Mouse (Mus musculus) CH12.LX (cell line): ENCODE results near the gene Slc52a3. TPM values are rescaled to one million over a fixed set of nuclear protein-coding genes. Genes with fewer than 3 reads are reported as not detected.

Experiments used
- DNase-seq: peaks from one replicate; pipeline ENCODE4 v3.0.0-alpha.2; 2013; ENCODE audit errors: extremely low read depth
- H3K27ac ChIP-seq: 2 replicates; pipeline ENCODE4 v1.5.1; 2012; ENCODE audit warnings: low read depth, mild to moderate bottlenecking, control low read depth, moderate library complexity; ENCODE audit not compliant: insufficient read depth
- H3K27me3 ChIP-seq: replicated peaks from 2 replicates; pipeline ENCODE3; 2012; ENCODE audit warnings: inconsistent platforms
- H3K36me3 ChIP-seq, 2 experiments: replicated peaks in 1 of 2; 2 replicates each; pipeline versions ENCODE3 to v1.6.1; 2012; ENCODE audit warnings: inconsistent platforms in 1 of 2, low read length in 1 of 2, mild to moderate bottlenecking in 1 of 2, mixed read lengths in 1 of 2, moderate library complexity in 1 of 2; ENCODE audit not compliant: control insufficient read depth in 1 of 2, insufficient read depth in 1 of 2
- H3K4me1 ChIP-seq, 2 experiments: 2 replicates each; pipeline ENCODE4 v1.6.1; 2012; ENCODE audit warnings: inconsistent platforms in 1 of 2, moderate library complexity in 1 of 2; ENCODE audit not compliant: insufficient read depth in 2 of 2, control insufficient read depth in 1 of 2
- H3K4me2 ChIP-seq: 2 replicates; pipeline ENCODE4 v1.6.1; 2012; ENCODE audit warnings: low read depth, mild to moderate bottlenecking, control low read depth; ENCODE audit not compliant: poor library complexity, insufficient read depth, severe bottlenecking
- H3K4me3 ChIP-seq, 3 experiments: fragments of 150-350 bp in 1 of 3; sonication (generic) in 1 of 3; replicated peaks in 1 of 3; 2 replicates each; pipeline versions ENCODE3 to v1.5.1; 2011 to 2012; ENCODE audit warnings: low read depth in 2 of 3, low read length in 2 of 3, mild to moderate bottlenecking in 2 of 3, moderate library complexity in 2 of 3, control low read depth in 1 of 3, improper control_type of control experiment in 1 of 3, inconsistent platforms in 1 of 3, mixed read lengths in 1 of 3; ENCODE audit not compliant: poor library complexity in 1 of 3
- H3K79me2 ChIP-seq: replicated peaks from 2 replicates; pipeline ENCODE4 v1.6.1; 2012; ENCODE audit warnings: mild to moderate bottlenecking, moderate library complexity; ENCODE audit not compliant: control insufficient read depth, poor library complexity, insufficient read depth, severe bottlenecking; ENCODE audit errors: extremely low read depth
- H3K9ac ChIP-seq: 2 replicates; pipeline ENCODE4 v1.6.1; 2012; ENCODE audit warnings: low read depth, mild to moderate bottlenecking, control low read depth, moderate library complexity; ENCODE audit not compliant: insufficient read depth
- H3K9me3 ChIP-seq: replicated peaks from 2 replicates; pipeline ENCODE3; 2012; ENCODE audit warnings: low read length, inconsistent platforms, mixed read lengths
- EP300 ChIP-seq: IDR thresholded peaks from 2 replicates; pipeline ENCODE4 v1.6.1; 2011; ENCODE audit warnings: low read length, improper control_type of control experiment
- ETS1 ChIP-seq: conservative IDR thresholded peaks from 2 replicates; pipeline ENCODE4 v1.6.1; 2012; ENCODE audit warnings: low read depth, mild to moderate bottlenecking, inconsistent platforms, low read length, improper control_type of control experiment, moderate library complexity
- GABPA ChIP-seq: IDR thresholded peaks from 2 replicates; pipeline ENCODE4 v1.6.1; 2012; ENCODE audit warnings: low read depth, low read length, improper control_type of control experiment, inconsistent platforms; ENCODE audit not compliant: insufficient replicate concordance
- IRF4 ChIP-seq: IDR thresholded peaks from 2 replicates; pipeline ENCODE4 v1.6.1; 2014; ENCODE audit warnings: low read depth, mild to moderate bottlenecking, inconsistent platforms, low read length, improper control_type of control experiment
- JUN ChIP-seq: IDR thresholded peaks from 2 replicates; pipeline ENCODE4 v1.6.1; 2011; ENCODE audit warnings: low read depth, mild to moderate bottlenecking, low read length, improper control_type of control experiment, moderate library complexity; ENCODE audit not compliant: insufficient read depth
- KAT2A ChIP-seq: IDR thresholded peaks from 2 replicates; pipeline ENCODE4 v1.6.1; 2012; ENCODE audit warnings: low read length, improper control_type of control experiment, inconsistent platforms; ENCODE audit not compliant: insufficient replicate concordance
- MAX ChIP-seq: IDR thresholded peaks from 2 replicates; pipeline ENCODE4 v1.6.1; 2011; ENCODE audit warnings: low read length, improper control_type of control experiment
- MAZ ChIP-seq: IDR thresholded peaks from 2 replicates; pipeline ENCODE4 v1.6.1; 2012; ENCODE audit warnings: low read depth, mild to moderate bottlenecking, inconsistent platforms, low read length, improper control_type of control experiment, moderate library complexity
- MXI1 ChIP-seq: IDR thresholded peaks from 2 replicates; pipeline ENCODE4 v1.6.1; 2011; ENCODE audit warnings: mild to moderate bottlenecking, low read depth, low read length, improper control_type of control experiment
- NELFE ChIP-seq: IDR thresholded peaks from 2 replicates; pipeline ENCODE4 v1.6.1; 2011; ENCODE audit warnings: low read depth, low read length, improper control_type of control experiment
- POLR2A ChIP-seq: IDR thresholded peaks from 2 replicates; pipeline ENCODE4 v1.6.1; 2011; ENCODE audit warnings: low read depth, mild to moderate bottlenecking, improper control_type of control experiment, low read length
- POLR2AphosphoS2 ChIP-seq: IDR thresholded peaks from 2 replicates; pipeline ENCODE4 v1.6.1; 2011; ENCODE audit warnings: low read depth, low read length, improper control_type of control experiment
- TCF12 ChIP-seq: IDR thresholded peaks from 2 replicates; pipeline ENCODE4 v1.6.1; 2014; ENCODE audit warnings: low read depth, mild to moderate bottlenecking, inconsistent platforms, low read length, improper control_type of control experiment
- USF2 ChIP-seq: conservative IDR thresholded peaks from 2 replicates; pipeline ENCODE4 v1.6.1; 2011; ENCODE audit warnings: low read depth, low read length, improper control_type of control experiment
- ZC3H11A ChIP-seq: IDR thresholded peaks from 2 replicates; pipeline ENCODE4 v1.6.1; 2012; ENCODE audit warnings: low read depth, mild to moderate bottlenecking, inconsistent platforms, low read length, improper control_type of control experiment
- ZNF384 ChIP-seq: IDR thresholded peaks from 2 replicates; pipeline ENCODE4 v1.6.1; 2012; ENCODE audit warnings: low read depth, low read length, improper control_type of control experiment, inconsistent platforms
- dilution Hi-C: fragments of 300-500 bp; cut with MboI; formaldehyde crosslinking; loops from 2 replicates; pipeline ENCODE4 v1.14.3; 2020; ENCODE audit warnings: low sequenced_read_pairs; ENCODE audit not compliant: extremely low pct_unique_long_range_greater_than_20kb, extremely low pct_ligation_motif_present
- in situ Hi-C: fragments of 300-500 bp; cut with MboI; formaldehyde crosslinking; loops from 3 replicates; pipeline ENCODE4 v1.14.3; 2019; ENCODE audit warnings: low sequenced_read_pairs, low pct_ligation_motif_present, low pct_unique_long_range_greater_than_20kb, mixed read lengths
- polyA plus RNA-seq: library from polyadenylated mRNA; unstranded; fragments of >175 nt; gene quantifications from 2 replicates; pipeline ENCODE4 v1.2.1, GENCODE M21; 2012; ENCODE audit warnings: low read depth; ENCODE audit not compliant: insufficient read length
- total RNA-seq, 2 experiments: library from RNA; depleted of rRNA; stranded (reverse); fragments of 300-350 nt in 1 of 2; fragments of >200 nt in 1 of 2; gene quantifications; 2 replicates each; pipeline ENCODE4 v1.2.3; 2012 to 2014

Gene Slc52a3
- total and polyA plus RNA-seq, 3 experiments: 0.17 to 0.55 TPM; not detected in 1

- H3K4me3 ChIP-seq: no peak overlapping the region
- peaks cover 0 to 4% of the 10 kb centered on the region in 2 experiments; a peak in 1 of 4 replicates for H3K4me1 ChIP-seq
- H3K36me3 ChIP-seq: no peaks in the 10 kb centered on the region
- TF ChIP-seq USF2: no peak
- TF ChIP-seq ZC3H11A: no peak
- TF ChIP-seq MAZ: no peak
- no peak for TF ChIP-seq TCF12
- no peak for TF ChIP-seq MAX
- TF ChIP-seq ETS1: no peak
- TF ChIP-seq IRF4: no peak
- TF ChIP-seq POLR2A: no peak
- TF ChIP-seq ZNF384: no peak
- no peak for TF ChIP-seq JUN
- TF ChIP-seq KAT2A: no peak
- TF ChIP-seq POLR2AphosphoS2: no peak
- no peak for TF ChIP-seq MXI1
- TF ChIP-seq EP300: no peak
- H3K27ac ChIP-seq: no peak overlapping the region
- H3K79me2 ChIP-seq: no peaks in the 10 kb centered on the region
- H3K4me2 ChIP-seq: no peak overlapping the region
- no peak overlapping the region for H3K9ac ChIP-seq
- dilution Hi-C loops: no loop called here
- H3K27me3 ChIP-seq: peaks cover 5% of the 10 kb centered on the region
- in situ Hi-C loops: no loop called here
- no peaks in the 10 kb centered on the region for H3K9me3 ChIP-seq
- no peak for DNase-seq
These were observed 48.7 kb upstream of the Slc52a3 start for GRCm38 (mm10) chr2:151947617-151948016.

- TF ChIP-seq GABPA (no peak), NELFE (no peak)
- no peak overlapping the region for H3K27ac ChIP-seq
- peaks cover 5% of the 10 kb centered on the region for H3K27me3 ChIP-seq
- no peak overlapping the region for H3K9ac ChIP-seq
- no peaks in the 10 kb centered on the region for H3K36me3 ChIP-seq
- H3K79me2 ChIP-seq: no peaks in the 10 kb centered on the region
- DNase-seq: no peak
- in situ Hi-C loops: no loop called here
- H3K4me3 ChIP-seq: no peak overlapping the region
- H3K4me1 ChIP-seq: peaks cover 0 to 4% of the 10 kb centered on the region in 2 experiments; a peak in 1 of 4 replicates
- dilution Hi-C loops: no loop called here
- H3K9me3 ChIP-seq: no peaks in the 10 kb centered on the region
- H3K4me2 ChIP-seq: no peak overlapping the region
These were observed 48.0 kb upstream of the Slc52a3 start for GRCm38 (mm10) chr2:151948311-151948710.
